Mouse (Mus musculus) limb, embryonic 12.5 days (tissue): ENCODE measurements around the gene Polr1d. TPM values are rescaled to one million over a fixed set of nuclear protein-coding genes. Genes with fewer than 3 reads are reported as not detected.

ENCODE experiments used
- ATAC-seq: fragments of 200-750 bp; cut with Nextera tagmentation; 2 replicates; pipeline ENCODE4 v1.8.0; 2017; ENCODE audit warnings: low read depth, moderate TSS enrichment; ENCODE audit not compliant: insufficient number of reproducible peaks, insufficient read depth, low FRiP score, low TSS enrichment
- H3K27ac ChIP-seq: fragments of 300-500 bp; sonication (generic); 2 replicates; pipeline ENCODE4 v1.5.1; 2016; ENCODE audit warnings: mild to moderate bottlenecking, moderate library complexity
- H3K27me3 ChIP-seq: fragments of 300-500 bp; sonication (generic); 2 replicates; pipeline ENCODE4 v1.6.1; 2016; ENCODE audit warnings: mild to moderate bottlenecking, moderate library complexity
- H3K36me3 ChIP-seq: fragments of 300-500 bp; sonication (generic); 2 replicates; pipeline ENCODE4 v1.6.1; 2016; ENCODE audit warnings: mild to moderate bottlenecking, moderate library complexity
- H3K4me1 ChIP-seq: fragments of 300-500 bp; sonication (generic); replicated peaks from 2 replicates; pipeline ENCODE4 v1.6.1; 2016
- H3K4me2 ChIP-seq: fragments of 300-500 bp; sonication (generic); 2 replicates; pipeline ENCODE4 v1.6.1; 2016; ENCODE audit warnings: mild to moderate bottlenecking, moderate library complexity
- H3K4me3 ChIP-seq: fragments of 300-500 bp; sonication (generic); replicated peaks from 2 replicates; pipeline ENCODE4 v1.5.1; 2016; ENCODE audit warnings: mild to moderate bottlenecking
- H3K9ac ChIP-seq: fragments of 300-500 bp; sonication (generic); replicated peaks from 2 replicates; pipeline ENCODE4 v1.6.1; 2016; ENCODE audit warnings: mild to moderate bottlenecking, moderate library complexity
- H3K9me3 ChIP-seq: fragments of 300-500 bp; sonication (generic); 2 replicates; pipeline ENCODE4 v1.6.1; 2016; ENCODE audit warnings: mild to moderate bottlenecking, moderate library complexity
- WGBS: fragments of 180-500 bp; shearing (Covaris S2); methylation state at CpG from one replicate; pipeline ENCODE4 v1.1.7; 2016; 5-methylcytosine and 5-hydroxymethylcytosine counted together
- polyA plus RNA-seq: library from polyadenylated mRNA; unstranded; fragments of >200 nt; fragmentation: Nextera tagmentation; extraction: Ambion mirVana; gene quantifications from 2 replicates; pipeline ENCODE4 v1.2.1, GENCODE M21; 2016

The Polr1d gene
- 113 and 114 TPM in 2 replicates for polyA plus RNA-seq

GRCm38 (mm10) chr5:147076799-147077165, at the start of gene Polr1d:
Gene Polr1d (plus strand): TSS chr5:147077050.
- Histone ChIP-seq H3K36me3 (peaks cover 17% of the 10 kb centered on the region; the same call in 1 of the 2 replicates), H3K4me3 (peak within 1 kb of the TSS; percentile 81), H3K9me3 (no peaks in the 10 kb centered on the region), H3K4me2 (peak within 1 kb of the TSS; percentile 88), H3K27ac (peak within 1 kb of the TSS; percentile 90), H3K27me3 (no peaks in the 10 kb centered on the region), H3K9ac (peak within 1 kb of the TSS; percentile 78), H3K4me1 (peaks cover 23% of the 10 kb centered on the region)
- ATAC-seq, result no peak; the same call in none of the 2 replicates
- WGBS, result under 1% methylated on average over 16 of the region's 17 CpGs

- H3K9ac ChIP-seq, result no peak overlapping the region
- peaks cover 48% of the 10 kb centered on the region for H3K36me3 ChIP-seq
- H3K27ac ChIP-seq, result no peak overlapping the region
- H3K27me3 ChIP-seq, result no peaks in the 10 kb centered on the region
- WGBS, result 82% methylated on average over 14 of the region's 14 CpGs
- H3K9me3 ChIP-seq, result no peaks in the 10 kb centered on the region
- H3K4me3 ChIP-seq, result no peak overlapping the region
- ATAC-seq, result no peak
- H3K4me2 ChIP-seq, result no peak overlapping the region
- H3K4me1 ChIP-seq, result no peaks in the 10 kb centered on the region
Observed at GRCm38 (mm10) chr5:147031281-147031680, 45.6 kb upstream of the Polr1d start.

GRCm38 (mm10) chr5:147033155-147033554, 43.7 kb upstream of the Polr1d start:
- 82% methylated on average over 13 of the region's 13 CpGs for WGBS
- H3K27me3 ChIP-seq, result no peaks in the 10 kb centered on the region
- no peak overlapping the region for H3K4me2 ChIP-seq
- H3K4me3 ChIP-seq, result no peak overlapping the region
- peaks cover 31% of the 10 kb centered on the region for H3K36me3 ChIP-seq
- peaks cover 16% of the 10 kb centered on the region for H3K4me1 ChIP-seq
- no peak for ATAC-seq
- H3K9me3 ChIP-seq, result no peaks in the 10 kb centered on the region
- H3K27ac ChIP-seq, result no peak overlapping the region
- no peak overlapping the region for H3K9ac ChIP-seq

- Histone ChIP-seq H3K9me3 (no peaks in the 10 kb centered on the region), H3K9ac (no peak overlapping the region), H3K27ac (no peak overlapping the region), H3K27me3 (no peaks in the 10 kb centered on the region), H3K4me1 (peaks cover 22% of the 10 kb centered on the region), H3K4me2 (no peak overlapping the region), H3K36me3 (peaks cover 19% of the 10 kb centered on the region), H3K4me3 (no peak overlapping the region)
- WGBS, result 68% methylated on average over 12 of the region's 12 CpGs
- ATAC-seq, result no peak
Observed at GRCm38 (mm10) chr5:147034283-147034682, 42.6 kb upstream of the Polr1d start.

- no peak overlapping the region for H3K4me3 ChIP-seq
- no peak overlapping the region for H3K9ac ChIP-seq
- ATAC-seq, result no peak
- no peaks in the 10 kb centered on the region for H3K9me3 ChIP-seq
- peaks cover 22% of the 10 kb centered on the region for H3K36me3 ChIP-seq
- no peak overlapping the region for H3K27ac ChIP-seq
- H3K4me2 ChIP-seq, result no peak overlapping the region
- 91% methylated on average over 6 of the region's 6 CpGs for WGBS
- H3K4me1 ChIP-seq, result peaks cover 22% of the 10 kb centered on the region
- no peaks in the 10 kb centered on the region for H3K27me3 ChIP-seq
Observed at GRCm38 (mm10) chr5:147035301-147035700, 41.5 kb upstream of the Polr1d start.

DNA sequence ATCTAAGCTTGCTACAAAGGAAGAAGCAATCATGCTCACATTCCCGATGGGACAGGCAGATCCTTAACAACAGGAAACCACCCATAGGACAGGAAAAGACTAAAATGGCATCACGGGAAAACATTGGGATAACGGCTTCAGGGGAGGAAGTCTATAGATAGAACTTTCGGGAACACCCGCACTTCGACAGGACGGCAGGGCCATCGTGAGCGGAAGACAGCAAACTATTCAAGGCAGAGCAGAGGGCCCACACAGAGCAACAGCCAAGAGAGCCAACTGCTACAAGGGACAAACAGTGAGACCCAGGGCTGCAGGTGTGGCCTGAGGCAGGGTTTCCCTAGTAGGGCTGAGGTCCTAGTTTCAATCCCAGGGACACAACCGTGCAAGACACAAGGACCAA, 40.8 kb upstream of the Polr1d start:
- peaks cover 22% of the 10 kb centered on the region for H3K36me3 ChIP-seq
- no peaks in the 10 kb centered on the region for H3K27me3 ChIP-seq
- peaks cover 22% of the 10 kb centered on the region for H3K4me1 ChIP-seq
- no peak overlapping the region for H3K9ac ChIP-seq
- no peaks in the 10 kb centered on the region for H3K9me3 ChIP-seq
- no peak overlapping the region for H3K4me3 ChIP-seq
- no peak overlapping the region for H3K27ac ChIP-seq
- ATAC-seq, result no peak
- WGBS, result 85% methylated on average over 10 of the region's 10 CpGs
- no peak overlapping the region for H3K4me2 ChIP-seq

- 76% methylated on average over 5 of the region's 5 CpGs for WGBS
- Histone ChIP-seq H3K9me3 (no peaks in the 10 kb centered on the region), H3K4me3 (no peak overlapping the region), H3K9ac (no peak overlapping the region), H3K27ac (no peak overlapping the region), H3K27me3 (no peaks in the 10 kb centered on the region), H3K36me3 (peaks cover 24% of the 10 kb centered on the region), H3K4me1 (peaks cover 22% of the 10 kb centered on the region), H3K4me2 (no peak overlapping the region)
- ATAC-seq, result no peak
Observed at GRCm38 (mm10) chr5:147036661-147037060, 40.2 kb upstream of the Polr1d start.

DNA sequence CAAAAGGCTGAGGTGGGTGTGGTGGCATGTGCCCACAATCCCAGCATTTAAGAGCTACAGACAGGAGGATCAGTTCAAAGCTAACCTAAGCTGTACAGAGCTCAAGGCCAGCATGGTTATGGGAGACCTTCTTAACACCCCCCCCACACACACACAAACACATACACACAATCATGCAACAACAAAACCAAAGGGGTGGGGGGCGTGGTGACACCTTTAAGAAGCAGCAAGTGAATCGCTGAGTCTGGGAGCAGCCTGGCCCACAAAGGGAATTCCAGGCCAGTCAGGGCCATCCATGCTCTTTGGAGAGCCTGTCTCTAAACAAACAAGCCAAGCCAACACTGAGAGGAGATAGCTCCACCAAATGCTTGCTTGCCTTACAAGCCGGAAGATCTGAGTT, 39.2 kb upstream of the Polr1d start:
- no peak overlapping the region for H3K4me3 ChIP-seq
- 48% methylated on average over 3 of the region's 3 CpGs for WGBS
- no peak overlapping the region for H3K27ac ChIP-seq

GRCm38 (mm10) chr5:147039394-147039793, 37.5 kb upstream of the Polr1d start:
- Histone ChIP-seq H3K4me2 (no peak overlapping the region), H3K27ac (no peak overlapping the region), H3K4me3 (no peak overlapping the region), H3K9ac (no peak overlapping the region), H3K36me3 (peaks cover 14% of the 10 kb centered on the region; the same call in 1 of the 2 replicates), H3K9me3 (no peaks in the 10 kb centered on the region), H3K27me3 (no peaks in the 10 kb centered on the region), H3K4me1 (peaks cover 32% of the 10 kb centered on the region)
- WGBS, result 91% methylated on average over 5 of the region's 5 CpGs
- no peak for ATAC-seq

More for the DNA sequence above, 39.2 kb upstream of the Polr1d start:
- no peaks in the 10 kb centered on the region for H3K9me3 ChIP-seq
- ATAC-seq, result no peak
- no peaks in the 10 kb centered on the region for H3K27me3 ChIP-seq
- peaks cover 20% of the 10 kb centered on the region; the same call in 1 of the 2 replicates for H3K36me3 ChIP-seq
- peaks cover 23% of the 10 kb centered on the region for H3K4me1 ChIP-seq
- H3K4me2 ChIP-seq, result no peak overlapping the region
- H3K9ac ChIP-seq, result no peak overlapping the region

DNA sequence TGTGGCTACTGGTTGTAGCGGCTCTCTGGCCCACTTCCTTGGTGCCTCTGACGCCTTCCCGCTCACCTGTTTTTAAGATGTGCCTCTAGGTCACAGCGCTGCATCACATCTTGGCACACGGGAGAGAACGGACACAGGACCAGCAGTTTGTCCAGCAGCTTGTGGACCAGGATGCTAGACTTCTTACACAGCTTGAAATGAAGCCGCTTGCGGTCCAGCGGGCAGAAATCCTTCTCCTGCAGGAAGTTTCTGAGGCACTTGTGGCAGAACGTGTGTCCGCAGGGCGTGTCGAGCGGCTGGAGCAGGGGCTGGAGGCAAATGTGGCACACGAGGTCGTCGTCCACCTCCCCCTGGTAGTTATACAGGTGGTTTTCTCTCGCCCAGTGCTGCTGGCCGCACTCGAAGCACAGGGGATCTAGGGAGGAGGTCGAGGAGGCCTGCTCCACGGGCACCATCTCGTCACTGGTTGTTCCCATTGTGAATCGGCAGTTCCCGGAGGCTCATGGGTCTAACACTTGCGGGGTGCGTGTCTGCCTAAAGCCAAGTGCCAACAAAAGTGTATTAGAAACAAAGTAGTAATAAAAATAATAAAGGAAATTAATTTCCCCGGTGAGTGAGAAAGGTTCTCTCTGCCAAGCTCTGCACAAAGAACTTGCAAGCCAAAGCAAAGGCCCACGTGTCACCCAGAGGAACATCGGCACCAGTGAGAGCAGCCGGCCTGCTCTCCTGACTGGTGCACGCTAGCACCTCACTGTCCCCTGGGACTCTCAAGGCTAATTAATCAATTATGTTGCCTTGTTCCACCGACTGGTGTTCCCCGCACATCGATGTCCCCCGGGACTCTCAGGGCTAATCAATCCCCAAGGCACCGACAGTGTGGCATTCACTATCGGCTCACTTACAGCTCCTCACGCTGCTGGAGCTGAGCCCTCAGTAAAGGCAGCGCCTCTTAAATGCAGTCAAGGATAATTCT, 34.6 kb upstream of the Polr1d start:
- no peak overlapping the region for H3K9ac ChIP-seq
- 78% methylated on average over 40 of the region's 40 CpGs for WGBS
- H3K27me3 ChIP-seq, result no peaks in the 10 kb centered on the region
- no peak overlapping the region for H3K27ac ChIP-seq
- no peak for ATAC-seq
- no peaks in the 10 kb centered on the region for H3K9me3 ChIP-seq
- peaks cover 14% of the 10 kb centered on the region; the same call in 1 of the 2 replicates for H3K36me3 ChIP-seq
- H3K4me3 ChIP-seq, result no peak overlapping the region
- H3K4me1 ChIP-seq, result peaks cover 25% of the 10 kb centered on the region
- H3K4me2 ChIP-seq, result no peak overlapping the region

DNA sequence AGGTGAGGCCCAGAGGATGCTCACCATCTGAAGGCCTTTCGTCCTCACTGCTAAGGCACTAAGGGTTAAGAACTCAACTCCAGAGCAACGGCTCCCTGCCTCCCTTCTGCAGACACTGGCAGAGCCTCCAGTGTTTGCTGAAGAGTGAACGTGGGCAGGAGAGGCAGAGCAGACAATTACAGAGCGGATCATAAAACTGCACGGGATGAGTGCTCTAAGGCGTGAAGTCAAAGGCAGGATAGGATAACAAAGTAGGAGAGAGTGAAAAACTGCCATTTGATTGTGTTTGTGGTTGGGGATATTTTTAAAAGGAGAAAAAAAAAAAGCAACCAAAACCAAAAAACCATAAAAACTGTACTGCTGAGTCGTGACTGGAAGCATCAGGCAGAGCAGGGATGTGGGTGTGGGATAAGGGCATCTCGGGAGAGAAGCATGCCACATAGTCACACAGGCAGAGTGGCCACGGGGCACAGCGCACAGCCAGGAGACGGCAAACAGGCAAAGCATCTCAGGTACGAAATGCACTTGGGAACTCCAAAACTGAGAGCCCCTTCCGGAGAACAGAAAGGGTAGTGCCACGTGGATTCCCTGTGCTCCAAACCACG, 33.5 kb upstream of the Polr1d start:
- no peak for ATAC-seq
- 58% methylated on average over 15 of the region's 15 CpGs for WGBS
- Histone ChIP-seq H3K36me3 (peaks cover 14% of the 10 kb centered on the region; the same call in 1 of the 2 replicates), H3K9me3 (no peaks in the 10 kb centered on the region), H3K4me1 (peaks cover 14% of the 10 kb centered on the region), H3K27me3 (no peaks in the 10 kb centered on the region), H3K27ac (no peak overlapping the region), H3K9ac (no peak overlapping the region), H3K4me3 (no peak overlapping the region), H3K4me2 (no peak overlapping the region)
